Mouse (Mus musculus): ENCODE measurements around the gene Wiz. TPM values are rescaled to one million over a fixed set of nuclear protein-coding genes. Genes with fewer than 3 reads are reported as not detected.

Wiz gene
- polyA plus RNA-seq, 1 experiment from 2014 or later: 39.8 TPM

GRCm38 (mm10) chr17:32335869-32336268, 53.4 kb downstream of the Wiz start:
- H3K9ac ChIP-seq: no peak overlapping the region

GRCm38 (mm10) chr17:32334921-32335320, 54.3 kb downstream of the Wiz start:
- 97% methylated on average over 12 of the region's 12 CpGs for WGBS
- Histone ChIP-seq H3K4me1 (replicated peaks) (no peaks in the 10 kb centered on the region), H3K36me3 (peaks cover 87% of the 10 kb centered on the region), H3K27ac (replicated peaks) (no peak overlapping the region), H3K9ac (no peak overlapping the region), H3K4me2 (no peak overlapping the region), H3K4me3 (no peak overlapping the region), H3K27me3 (no peaks in the 10 kb centered on the region), H3K9me3 (no peaks in the 10 kb centered on the region)
- no peak for ATAC-seq (ENCODE audit: low read depth)

More at GRCm38 (mm10) chr17:32335869-32336268, 53.4 kb downstream of the Wiz start:
- Histone ChIP-seq H3K9me3 (no peaks in the 10 kb centered on the region), H3K27ac (replicated peaks) (no peak overlapping the region), H3K4me3 (no peak overlapping the region), H3K27me3 (no peaks in the 10 kb centered on the region), H3K4me2 (no peak overlapping the region), H3K36me3 (peaks cover 78% of the 10 kb centered on the region), H3K4me1 (replicated peaks) (no peaks in the 10 kb centered on the region)
- no peak for ATAC-seq (ENCODE audit: low read depth)
- WGBS: 82% methylated on average over 2 of the region's 2 CpGs

DNA sequence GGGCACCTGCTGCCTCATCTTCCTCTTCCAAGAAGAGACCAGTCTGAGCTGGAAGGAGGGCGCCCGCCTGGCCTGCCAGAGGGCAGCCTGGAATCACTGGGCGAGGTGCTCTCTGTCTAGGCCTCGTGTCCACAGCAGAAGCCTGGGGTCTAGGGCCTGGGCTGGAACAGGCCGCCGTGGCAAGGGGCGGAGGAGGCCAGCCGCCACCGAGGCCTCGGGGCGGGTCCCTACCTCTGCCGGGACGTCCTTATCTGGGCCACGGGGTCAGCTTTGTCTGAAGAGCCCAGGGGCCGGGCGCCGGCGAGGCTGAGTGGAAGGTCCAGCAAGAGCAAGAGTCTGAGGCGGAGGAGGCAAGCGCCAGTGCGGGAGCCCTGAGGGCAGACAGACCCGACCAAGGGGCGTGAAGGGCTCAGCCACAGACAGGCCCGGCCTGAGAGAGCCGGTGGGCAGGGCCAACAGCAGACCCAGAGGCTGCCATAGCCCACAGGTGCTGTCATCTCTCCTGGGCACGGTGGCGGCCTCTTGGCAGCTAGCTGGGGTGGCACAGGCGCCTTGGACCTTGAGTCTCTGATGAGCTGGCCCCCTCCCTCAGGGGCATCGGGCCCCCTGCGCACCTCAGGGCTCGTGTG, 55.5 kb downstream of the Wiz start:
- Histone ChIP-seq H3K4me3 (no peak overlapping the region), H3K4me1 (replicated peaks) (no peaks in the 10 kb centered on the region), H3K9me3 (no peaks in the 10 kb centered on the region), H3K36me3 (peaks cover 92% of the 10 kb centered on the region), H3K27ac (replicated peaks) (no peak overlapping the region), H3K4me2 (no peak overlapping the region), H3K27me3 (no peaks in the 10 kb centered on the region), H3K9ac (no peak overlapping the region)
- WGBS: 92% methylated on average over 31 of the region's 31 CpGs
- no peak for ATAC-seq (ENCODE audit: low read depth)

- no peak for ATAC-seq (ENCODE audit: low read depth)
- Histone ChIP-seq H3K4me1 (replicated peaks) (peaks cover 5% of the 10 kb centered on the region), H3K4me3 (no peak overlapping the region), H3K36me3 (peaks cover 76% of the 10 kb centered on the region), H3K9ac (no peak overlapping the region), H3K9me3 (no peaks in the 10 kb centered on the region), H3K27me3 (no peaks in the 10 kb centered on the region), H3K27ac (replicated peaks) (no peak overlapping the region), H3K4me2 (no peak overlapping the region)
Observed at GRCm38 (mm10) chr17:32327501-32327900, 61.7 kb downstream of the Wiz start.

GRCm38 (mm10) chr17:32322809-32323208, 66.4 kb downstream of the Wiz start:
- no peak overlapping the region for H3K27ac ChIP-seq (replicated peaks)
- no peaks in the 10 kb centered on the region for H3K27me3 ChIP-seq
- no peak for ATAC-seq (ENCODE audit: low read depth)
- no peak overlapping the region for H3K4me3 ChIP-seq
- H3K9me3 ChIP-seq: no peaks in the 10 kb centered on the region
- no peak overlapping the region for H3K4me2 ChIP-seq
- WGBS: 94% methylated on average over 1 of the region's 1 CpGs
- H3K9ac ChIP-seq: no peak overlapping the region
- H3K4me1 ChIP-seq (replicated peaks): peaks cover 37% of the 10 kb centered on the region
- peaks cover 47% of the 10 kb centered on the region for H3K36me3 ChIP-seq

DNA sequence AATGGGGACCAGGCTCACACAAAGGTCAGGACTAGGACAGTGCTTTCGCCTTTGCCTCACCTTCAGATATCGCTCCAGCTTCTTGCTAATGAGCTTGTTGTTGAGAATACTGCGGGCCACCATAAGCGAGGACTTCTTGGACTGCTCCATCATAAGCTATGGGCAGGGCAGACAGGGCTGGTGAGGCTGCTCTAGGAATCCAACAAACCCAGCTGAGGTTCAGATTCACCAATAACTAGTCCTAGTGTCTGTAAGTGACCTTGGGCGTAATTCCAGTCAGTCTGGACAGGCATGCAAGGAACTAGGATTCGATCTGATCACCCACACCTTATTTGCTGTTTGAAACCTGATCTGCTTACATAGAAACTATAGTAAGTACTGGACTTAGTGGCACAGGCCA, 67.4 kb downstream of the Wiz start:
- H3K36me3 ChIP-seq: peaks cover 47% of the 10 kb centered on the region
- ATAC-seq (ENCODE audit: low read depth): peak; percentile 1; the same call in 1 of the 2 replicates
- peak overlapping the region; percentile 84 for H3K4me2 ChIP-seq
- WGBS: 26% methylated on average over 6 of the region's 6 CpGs
- peak overlapping the region; percentile 64 for H3K4me3 ChIP-seq
- no peaks in the 10 kb centered on the region for H3K9me3 ChIP-seq
- peak overlapping the region; percentile 90 for H3K9ac ChIP-seq
- peak overlapping the region; percentile 94 for H3K27ac ChIP-seq (replicated peaks)
- peaks cover 38% of the 10 kb centered on the region for H3K4me1 ChIP-seq (replicated peaks)
- no peaks in the 10 kb centered on the region for H3K27me3 ChIP-seq

GRCm38 (mm10) chr17:32321390-32321734, 67.9 kb downstream of the Wiz start:
- peaks cover 38% of the 10 kb centered on the region for H3K4me1 ChIP-seq (replicated peaks)
- H3K27me3 ChIP-seq: no peaks in the 10 kb centered on the region
- H3K4me2 ChIP-seq: peak overlapping the region; percentile 84
- H3K9me3 ChIP-seq: no peaks in the 10 kb centered on the region
- WGBS: 1% methylated on average over 23 of the region's 23 CpGs
- ATAC-seq (ENCODE audit: low read depth): peak; percentile 73
- H3K36me3 ChIP-seq: peaks cover 47% of the 10 kb centered on the region
- peak overlapping the region; percentile 94 for H3K27ac ChIP-seq (replicated peaks)
- H3K4me3 ChIP-seq: peak overlapping the region; percentile 64
- H3K9ac ChIP-seq: peak overlapping the region; percentile 90

- ATAC-seq (ENCODE audit: low read depth): peak; percentile 99
- WGBS: under 1% methylated on average over 83 of the region's 83 CpGs
- peak within 1 kb of the TSS; percentile 88 for H3K4me2 ChIP-seq
Observed at GRCm38 (mm10) chr17:32320597-32321389, 68.4 kb downstream of the Wiz start, which contains the start of gene Akap8. Akap8 (minus strand) TSS chr17:32321238.

DNA sequence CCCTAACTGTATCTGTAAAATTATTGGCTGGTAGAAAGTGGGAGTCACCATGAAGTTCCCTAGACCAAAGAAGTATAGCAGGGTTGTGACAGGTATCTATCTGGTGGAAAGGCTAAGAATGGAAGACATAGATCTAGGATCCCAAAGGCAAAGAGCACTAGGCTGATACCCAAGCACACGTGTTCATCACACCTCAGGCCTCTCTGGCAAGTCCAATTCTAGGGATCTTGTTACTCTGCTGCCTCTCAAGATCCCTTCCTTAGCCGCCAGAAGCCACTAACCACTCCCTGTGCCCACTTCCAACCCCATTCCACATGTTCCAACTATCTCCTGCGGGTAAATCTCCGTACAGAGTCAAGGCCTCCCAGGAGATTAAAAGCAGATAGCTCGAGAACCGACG, 69.3 kb downstream of the Wiz start:
- WGBS: under 1% methylated on average over 7 of the region's 7 CpGs

More at GRCm38 (mm10) chr17:32320597-32321389, 68.4 kb downstream of the Wiz start, which contains the start of gene Akap8:
- Histone ChIP-seq H3K9me3 (no peaks in the 10 kb centered on the region), H3K27ac (replicated peaks) (peak within 1 kb of the TSS; percentile 95), H3K27me3 (no peaks in the 10 kb centered on the region), H3K4me1 (replicated peaks) (peaks cover 38% of the 10 kb centered on the region), H3K9ac (peak within 1 kb of the TSS; percentile 90), H3K4me3 (peak within 1 kb of the TSS; percentile 64), H3K36me3 (peaks cover 47% of the 10 kb centered on the region)

DNA sequence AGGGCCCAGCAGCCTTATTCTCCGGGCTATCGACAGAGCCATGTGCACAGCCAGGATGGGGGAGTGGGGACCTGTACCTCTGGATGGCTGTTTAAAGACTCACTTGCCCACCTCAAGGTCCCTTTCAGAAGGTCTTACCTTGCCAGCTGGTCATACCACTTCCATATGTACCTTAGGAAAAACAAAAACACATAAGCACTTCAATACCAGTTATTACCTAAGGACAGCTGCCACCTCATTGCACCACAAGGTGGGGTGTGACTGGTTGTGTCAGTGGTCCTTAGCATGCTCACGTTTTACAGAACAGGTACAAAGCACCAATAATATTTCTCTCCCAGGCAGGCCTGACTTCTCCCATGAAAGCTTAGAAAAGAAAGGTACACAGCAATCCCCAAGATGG, 71.5 kb downstream of the Wiz start:
- no peak overlapping the region for H3K4me2 ChIP-seq
- peaks cover 35% of the 10 kb centered on the region for H3K4me1 ChIP-seq (replicated peaks)
- peaks cover 58% of the 10 kb centered on the region for H3K36me3 ChIP-seq
- H3K27me3 ChIP-seq: no peaks in the 10 kb centered on the region
- no peaks in the 10 kb centered on the region for H3K9me3 ChIP-seq
- no peak overlapping the region for H3K9ac ChIP-seq
- no peak for ATAC-seq (ENCODE audit: low read depth)
- 91% methylated on average over 3 of the region's 3 CpGs for WGBS
- no peak overlapping the region for H3K27ac ChIP-seq (replicated peaks)
- no peak overlapping the region for H3K4me3 ChIP-seq

More for the DNA sequence above, 69.3 kb downstream of the Wiz start:
- peak overlapping the region; percentile 88 for H3K4me2 ChIP-seq
- peaks cover 38% of the 10 kb centered on the region for H3K4me1 ChIP-seq (replicated peaks)
- peak overlapping the region; percentile 95 for H3K27ac ChIP-seq (replicated peaks)
- ATAC-seq (ENCODE audit: low read depth): no peak
- peak overlapping the region; percentile 64 for H3K4me3 ChIP-seq
- no peaks in the 10 kb centered on the region for H3K27me3 ChIP-seq
- H3K9ac ChIP-seq: peak overlapping the region; percentile 83
- H3K9me3 ChIP-seq: no peaks in the 10 kb centered on the region
- H3K36me3 ChIP-seq: peaks cover 49% of the 10 kb centered on the region

- no peaks in the 10 kb centered on the region for H3K27me3 ChIP-seq
- no peak overlapping the region for H3K4me2 ChIP-seq
- no peaks in the 10 kb centered on the region for H3K9me3 ChIP-seq
- no peak overlapping the region for H3K27ac ChIP-seq (replicated peaks)
- no peak overlapping the region for H3K4me3 ChIP-seq
- peaks cover 65% of the 10 kb centered on the region for H3K36me3 ChIP-seq
- no peak overlapping the region for H3K9ac ChIP-seq
- H3K4me1 ChIP-seq (replicated peaks): peaks cover 28% of the 10 kb centered on the region
- 93% methylated on average over 8 of the region's 8 CpGs for WGBS
- no peak for ATAC-seq (ENCODE audit: low read depth)
Observed at GRCm38 (mm10) chr17:32317032-32317431, 72.2 kb downstream of the Wiz start.

GRCm38 (mm10) chr17:32315560-32315959, 73.7 kb downstream of the Wiz start:
- Histone ChIP-seq H3K36me3 (peaks cover 80% of the 10 kb centered on the region), H3K27ac (replicated peaks) (no peak overlapping the region), H3K9ac (no peak overlapping the region), H3K27me3 (no peaks in the 10 kb centered on the region), H3K4me2 (no peak overlapping the region), H3K9me3 (no peaks in the 10 kb centered on the region), H3K4me1 (replicated peaks) (peaks cover 24% of the 10 kb centered on the region), H3K4me3 (no peak overlapping the region)
- no peak for ATAC-seq (ENCODE audit: low read depth)
- 92% methylated on average over 5 of the region's 5 CpGs for WGBS

All from neural tube, embryonic 13.5 days (tissue).